Mouse (Mus musculus) neural tube, embryonic 10.5 days (tissue): ENCODE data around the gene Rhot2.

Experiments
- DNase-seq: peaks from one replicate; pipeline ENCODE4 v3.0.0-alpha.2; 2017; ENCODE audit warnings: low spot score; ENCODE audit errors: extremely low spot score

The Rhot2 gene

DNA sequence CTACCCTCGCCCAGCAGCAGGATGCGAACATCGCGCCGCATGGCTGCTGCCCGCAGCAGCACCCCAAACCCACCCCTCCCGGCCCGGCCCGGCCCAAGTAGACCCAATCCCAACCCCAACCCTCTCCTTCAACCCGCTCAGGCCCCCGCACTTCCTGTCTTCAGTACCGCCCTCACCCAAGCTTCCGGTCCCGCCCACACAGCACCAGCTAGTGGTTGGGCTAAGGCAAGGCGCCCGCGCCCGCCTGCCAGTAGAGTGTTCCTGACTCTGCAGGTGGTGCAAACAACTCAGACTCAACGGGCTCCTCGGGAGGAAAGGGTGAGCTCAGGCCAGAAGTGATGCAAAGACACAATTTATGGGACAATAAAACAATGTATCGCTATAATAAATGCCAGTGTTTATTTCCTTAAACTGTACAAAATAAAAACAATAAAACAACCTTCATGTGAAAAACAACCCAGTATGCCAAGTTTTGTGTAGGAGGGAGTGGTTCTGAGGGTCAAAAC is at the start of gene Rhot2:
TSS of gene Rhot2 (minus strand) at position 456 of the 506 bp plus-strand sequence.
- peak; percentile 94 for DNase-seq

DNA sequence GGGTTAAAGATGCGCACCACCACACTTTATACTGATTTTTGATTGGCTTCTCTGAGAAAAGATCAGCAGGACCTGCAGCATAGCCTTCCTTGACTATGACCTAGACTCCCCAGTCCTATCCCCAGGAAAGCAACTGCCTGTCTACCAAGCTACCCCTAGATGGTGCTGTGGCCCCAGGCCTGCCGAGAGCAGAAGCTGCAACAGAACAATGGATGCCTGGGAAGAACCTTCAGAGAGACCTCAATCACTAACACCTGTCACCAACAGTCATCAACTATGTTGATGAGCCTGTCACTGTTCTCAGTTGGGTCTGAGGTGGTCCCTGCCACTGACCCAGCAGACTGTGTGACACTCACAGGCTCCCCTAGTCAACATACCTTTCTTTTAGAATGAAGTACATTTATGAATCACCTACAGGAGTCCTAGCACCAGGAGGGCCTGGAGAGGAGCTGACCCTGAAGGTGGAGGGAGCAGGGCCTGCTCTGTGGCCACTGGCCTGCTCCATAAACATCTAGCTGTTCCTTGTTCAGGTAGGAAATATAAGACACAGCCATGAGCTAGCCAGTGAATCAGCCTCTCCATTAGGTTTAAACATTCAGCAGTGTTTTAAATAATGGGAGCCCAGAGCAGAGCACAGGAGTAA is 49.4 kb upstream of the Rhot2 start:
- DNase-seq: peak; percentile 63

DNA sequence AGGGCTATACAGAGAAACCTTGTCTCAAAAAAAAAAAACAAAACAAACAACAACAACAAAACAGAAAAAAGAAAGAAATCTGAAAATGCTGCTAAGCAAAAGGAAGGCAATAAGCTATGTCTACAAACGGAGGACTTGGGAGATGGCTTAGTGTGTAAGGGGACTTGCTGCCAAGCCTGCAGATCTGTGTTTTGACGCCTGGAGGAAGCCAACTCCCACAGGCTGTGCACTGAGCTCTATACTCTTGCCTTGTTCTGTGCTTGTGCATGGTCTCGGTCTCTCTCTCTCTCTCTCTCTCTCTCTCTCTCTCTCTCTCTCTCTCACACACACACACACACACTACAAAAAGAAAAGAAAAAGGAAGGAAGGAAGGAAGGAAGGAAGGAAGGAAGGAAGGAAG is 44.2 kb upstream of the Rhot2 start:
- DNase-seq: no peak

DNA sequence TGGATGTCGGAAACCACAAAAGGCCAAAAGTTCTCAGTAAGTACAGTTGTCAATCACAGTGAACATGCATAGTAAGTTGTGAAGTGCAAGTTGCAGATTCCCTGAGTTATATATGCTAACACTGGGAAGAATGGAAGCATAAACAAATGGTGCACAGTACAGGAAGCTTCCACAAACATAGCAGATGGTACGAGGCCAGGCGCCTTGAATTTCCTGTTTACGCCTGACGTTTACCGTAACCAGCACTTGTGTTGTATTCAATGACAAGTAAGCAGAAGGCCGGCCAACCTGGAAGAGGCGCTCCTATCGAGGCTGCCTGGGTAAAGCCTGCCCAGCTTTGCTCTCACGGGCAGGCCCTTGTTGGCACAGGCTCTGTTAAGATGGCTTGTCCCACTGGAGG is 42.8 kb upstream of the Rhot2 start:
- DNase-seq: no peak

DNA sequence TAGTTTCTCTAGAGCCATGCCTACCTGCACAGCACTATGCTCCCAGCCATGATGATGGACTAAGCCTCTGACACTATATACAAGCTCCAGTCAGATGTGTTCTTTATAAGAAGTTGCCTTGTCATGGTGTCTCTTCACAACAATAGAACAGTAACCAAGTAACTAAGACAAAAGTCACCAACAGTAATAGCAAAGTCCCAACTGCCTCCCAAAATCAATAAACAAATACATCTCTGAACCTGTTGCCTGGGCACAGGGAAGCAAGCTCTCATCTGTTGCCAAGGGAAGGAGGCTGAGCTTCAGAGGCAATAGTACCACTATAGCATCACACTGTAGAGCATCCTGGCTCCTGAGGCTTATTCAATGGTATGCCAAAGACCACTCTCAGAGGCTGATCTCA is 42.2 kb upstream of the Rhot2 start:
- DNase-seq: no peak

DNA sequence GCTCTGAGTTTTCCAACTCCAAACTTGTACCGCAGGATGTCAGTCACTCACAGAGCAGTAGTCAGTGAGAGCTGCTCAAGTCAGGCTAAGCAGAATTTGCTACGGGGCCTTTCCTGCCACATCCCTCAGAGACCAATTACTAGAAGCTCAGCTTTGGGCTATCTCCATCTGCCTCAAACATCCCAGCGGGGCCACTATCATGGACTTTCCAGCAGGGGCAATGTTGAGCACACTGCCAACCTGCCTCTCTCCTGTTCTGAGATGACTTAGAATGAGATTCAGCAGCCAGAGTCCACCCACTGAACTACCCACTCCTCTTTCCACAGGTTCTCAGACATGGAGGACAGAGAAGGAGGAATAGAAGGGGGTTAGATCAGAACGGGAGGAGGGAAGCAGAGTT is 41.0 kb upstream of the Rhot2 start:
- DNase-seq: no peak

DNA sequence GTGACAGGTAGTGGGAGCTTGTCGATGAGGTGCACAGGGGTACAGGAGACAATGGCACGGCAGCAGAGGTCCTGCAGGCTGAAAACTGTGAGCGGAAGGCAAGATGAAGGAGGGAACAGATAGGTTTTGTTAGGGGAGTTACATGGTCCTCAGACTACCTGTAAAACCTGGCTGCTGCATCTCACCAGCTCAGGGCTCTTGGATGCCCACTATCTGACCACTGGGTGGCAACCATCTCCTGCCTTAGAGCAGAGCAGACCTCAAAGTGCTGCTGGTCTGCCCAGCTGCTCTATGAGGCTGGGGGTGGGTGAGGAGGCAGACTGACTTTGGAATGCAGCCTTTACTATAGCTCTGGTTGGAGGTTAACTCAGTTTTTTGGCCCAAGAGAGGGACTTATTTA is 39.2 kb upstream of the Rhot2 start:
- DNase-seq: no peak

DNA sequence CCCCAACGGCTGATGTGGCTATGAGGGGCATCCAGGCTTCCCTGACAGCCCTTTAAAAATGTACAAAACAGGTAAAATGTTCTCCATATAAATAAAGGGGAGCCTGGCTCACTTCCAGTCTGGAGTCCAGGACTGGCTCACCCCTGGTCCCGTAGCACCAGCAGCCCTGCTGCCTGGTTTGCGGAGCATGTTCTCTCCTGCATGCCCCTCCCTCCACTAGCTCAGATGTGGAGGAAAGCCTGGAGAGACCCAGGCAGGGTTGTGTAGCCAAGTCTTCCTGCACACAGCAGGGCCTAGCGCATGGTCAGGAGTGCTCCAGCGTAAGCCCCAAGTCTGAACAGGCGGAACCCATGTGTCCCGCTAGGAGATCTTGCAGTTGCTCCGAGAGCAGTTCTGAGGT is 38.6 kb upstream of the Rhot2 start:
- no peak for DNase-seq

DNA sequence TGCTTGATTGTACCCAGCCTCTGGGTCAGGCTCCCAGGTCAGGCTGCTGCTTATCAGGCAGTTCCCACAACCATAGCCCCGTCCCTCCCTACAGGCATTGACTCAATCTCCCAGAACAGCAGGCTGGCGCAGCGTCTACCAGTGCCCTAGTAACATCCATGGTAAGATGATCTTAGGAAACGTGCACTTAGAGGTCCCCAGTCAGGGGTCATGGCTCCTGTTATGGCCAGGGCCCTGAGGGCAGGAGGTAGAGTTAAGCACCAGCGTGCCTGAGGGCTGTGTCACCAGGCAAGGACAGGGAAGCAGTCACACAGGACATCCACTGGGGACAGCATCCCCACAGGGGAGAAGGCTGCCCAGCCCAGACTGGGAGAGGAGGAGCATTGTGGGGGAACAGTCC is 37.7 kb upstream of the Rhot2 start:
- DNase-seq: peak; percentile 43

DNA sequence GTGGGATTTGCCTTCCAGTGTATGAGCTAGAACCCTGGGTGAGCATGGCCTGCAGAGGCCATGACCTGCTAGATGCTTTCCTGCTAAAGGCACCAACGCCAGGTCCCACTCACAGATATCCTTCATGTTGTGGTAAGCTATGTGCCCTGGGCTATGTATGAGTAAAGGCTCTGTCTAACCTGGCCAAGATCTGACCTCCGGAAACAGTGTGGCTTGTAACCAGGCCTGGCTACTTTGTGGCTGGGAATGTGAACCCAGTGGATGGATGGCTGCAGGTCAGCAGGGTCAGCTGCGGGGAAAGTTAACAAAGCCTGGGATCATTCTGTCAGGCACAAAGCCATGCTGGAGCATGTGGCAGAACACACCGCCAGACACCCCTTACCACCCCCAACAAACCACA is 37.0 kb upstream of the Rhot2 start:
- DNase-seq: peak; percentile 68

DNA sequence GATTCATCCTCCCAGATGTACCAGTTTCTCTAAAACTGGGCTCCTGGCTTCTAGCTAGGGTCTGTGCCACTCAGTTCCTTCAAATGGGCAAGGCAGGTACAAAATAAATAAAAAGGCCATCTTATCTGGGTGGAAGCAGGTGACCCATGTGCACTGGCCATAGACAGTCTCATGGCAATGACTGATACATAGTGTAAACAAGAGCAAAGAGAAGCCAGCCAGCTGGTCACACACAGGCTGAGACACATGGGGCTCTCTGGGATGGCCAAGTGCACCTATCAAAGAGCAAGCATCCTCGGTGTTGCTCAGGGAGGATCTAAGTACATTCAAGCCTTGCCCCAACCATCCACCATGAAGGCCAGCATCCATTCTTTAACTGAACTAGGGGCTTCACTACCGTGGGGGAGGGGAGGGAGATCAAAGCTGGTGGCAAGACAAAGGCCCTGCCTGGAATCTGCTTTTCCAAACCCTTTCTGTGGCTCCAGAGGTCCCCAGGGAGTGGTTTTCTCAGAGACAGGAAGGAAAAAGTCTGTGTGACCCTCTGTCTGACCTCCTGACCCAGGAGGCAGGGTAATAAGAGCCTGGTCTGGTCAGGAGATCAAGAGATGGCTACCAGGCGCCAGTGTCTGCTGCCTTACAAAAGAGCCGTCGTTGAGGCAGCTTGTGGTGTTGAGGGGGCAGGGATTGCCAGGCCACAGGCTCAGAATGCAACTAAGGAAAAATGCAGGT is 36.4 kb upstream of the Rhot2 start:
- DNase-seq: peak; percentile 76

DNA sequence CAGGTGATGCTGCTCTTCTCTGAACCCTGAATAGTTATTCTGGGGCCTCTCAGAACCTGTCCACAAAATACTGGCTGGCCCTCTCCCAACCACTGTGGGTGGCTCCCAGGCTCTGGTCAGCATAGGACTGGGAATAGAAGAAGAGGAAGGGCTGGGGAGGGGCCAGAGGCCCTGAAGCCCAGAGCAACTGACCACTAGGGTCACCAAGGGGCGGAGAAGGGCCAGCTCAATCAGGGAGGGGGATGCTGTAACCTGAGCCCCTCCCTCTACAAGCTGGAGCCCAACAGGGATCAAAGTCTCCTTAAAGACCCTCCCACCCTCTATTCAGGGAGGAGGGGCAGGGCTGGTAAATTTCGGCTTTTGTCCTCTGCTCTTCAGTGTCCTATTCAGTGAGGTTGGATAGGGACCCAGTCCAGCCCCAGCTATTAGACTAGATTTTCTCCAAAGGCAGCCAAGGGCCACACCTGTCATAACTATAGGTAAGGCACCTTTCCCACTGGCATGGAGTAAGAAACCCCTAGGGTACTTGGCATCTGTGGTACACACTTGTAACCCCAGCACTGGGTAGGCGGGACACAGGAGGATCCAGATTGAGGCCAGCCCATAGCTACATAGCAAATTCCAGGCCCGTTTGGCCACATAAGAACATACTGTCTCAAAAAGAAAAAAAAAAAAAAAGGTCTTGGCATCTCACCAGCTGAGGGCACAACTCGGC is 35.7 kb upstream of the Rhot2 start, which contains the start of gene Wfikkn1:
TSS of gene Wfikkn1 (minus strand) at position 663 of the 715 bp plus-strand sequence.
- DNase-seq: peak; percentile 52

DNA sequence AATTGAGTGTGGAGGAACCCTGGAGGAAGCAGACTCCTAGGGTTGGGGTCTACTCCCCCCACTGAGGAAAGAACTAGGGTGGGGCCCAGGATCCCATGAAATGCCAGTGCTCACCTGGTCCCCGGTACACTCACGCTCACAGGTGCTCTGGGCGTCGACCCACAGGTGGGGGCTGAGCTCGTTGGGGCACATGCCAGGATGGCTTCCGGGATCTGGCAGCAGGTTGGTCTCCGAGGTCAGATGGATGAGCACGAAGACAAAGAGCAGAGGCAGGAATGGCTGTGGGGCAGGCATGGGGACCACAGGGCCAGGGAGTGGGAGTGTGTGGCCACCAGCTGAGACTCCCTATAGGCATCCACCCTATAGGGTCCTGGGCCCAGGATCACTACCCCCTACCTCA is 35.1 kb upstream of the Rhot2 start:
- DNase-seq: no peak

DNA sequence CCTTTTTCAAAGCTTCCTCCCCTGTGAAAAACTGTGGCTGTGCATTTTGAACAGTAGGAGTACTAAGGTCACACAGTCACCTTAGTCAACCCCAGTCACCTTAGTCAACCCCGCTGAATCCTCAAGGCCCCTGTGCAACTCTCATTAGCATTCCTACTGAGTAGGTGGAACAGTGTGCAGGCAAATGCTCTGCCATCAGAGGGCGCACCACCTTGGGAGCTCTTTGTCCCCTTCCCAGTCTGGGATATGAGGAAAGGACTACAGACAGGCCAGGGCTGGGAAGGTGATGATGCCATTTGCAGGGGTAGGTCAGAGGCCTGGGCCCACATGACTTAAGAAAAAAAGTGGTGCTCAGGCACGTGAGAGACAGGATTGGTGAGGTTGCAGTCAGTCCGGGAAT is 34.6 kb upstream of the Rhot2 start:
- no peak for DNase-seq

DNA sequence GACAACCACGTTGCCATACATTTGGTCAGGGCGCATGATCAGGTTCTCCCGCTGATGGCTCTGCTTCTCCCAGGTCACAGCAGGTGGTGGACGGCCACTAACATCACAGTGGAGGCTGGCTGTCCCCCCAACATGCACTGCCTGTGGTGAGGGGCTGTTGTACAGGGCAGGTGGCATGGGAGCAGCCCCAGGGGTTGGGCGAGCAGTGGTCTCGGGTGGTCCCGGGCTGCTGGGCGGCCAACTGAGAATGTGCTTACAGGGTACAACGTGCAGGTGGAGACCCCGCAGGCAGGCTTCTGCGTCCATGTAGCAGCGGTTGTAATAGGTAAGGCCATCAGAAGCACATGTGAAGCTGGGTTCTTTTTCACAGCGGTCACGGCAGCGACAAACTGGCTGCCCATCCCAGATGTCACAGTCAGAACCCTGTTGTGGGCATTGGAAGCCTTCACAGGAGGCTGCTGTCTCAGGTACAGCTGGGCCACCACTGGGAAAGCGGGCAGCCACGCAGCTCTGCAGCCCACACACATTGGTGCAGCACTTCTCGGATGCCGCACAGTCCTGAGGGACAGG is 34.0 kb upstream of the Rhot2 start:
- DNase-seq: no peak

DNA sequence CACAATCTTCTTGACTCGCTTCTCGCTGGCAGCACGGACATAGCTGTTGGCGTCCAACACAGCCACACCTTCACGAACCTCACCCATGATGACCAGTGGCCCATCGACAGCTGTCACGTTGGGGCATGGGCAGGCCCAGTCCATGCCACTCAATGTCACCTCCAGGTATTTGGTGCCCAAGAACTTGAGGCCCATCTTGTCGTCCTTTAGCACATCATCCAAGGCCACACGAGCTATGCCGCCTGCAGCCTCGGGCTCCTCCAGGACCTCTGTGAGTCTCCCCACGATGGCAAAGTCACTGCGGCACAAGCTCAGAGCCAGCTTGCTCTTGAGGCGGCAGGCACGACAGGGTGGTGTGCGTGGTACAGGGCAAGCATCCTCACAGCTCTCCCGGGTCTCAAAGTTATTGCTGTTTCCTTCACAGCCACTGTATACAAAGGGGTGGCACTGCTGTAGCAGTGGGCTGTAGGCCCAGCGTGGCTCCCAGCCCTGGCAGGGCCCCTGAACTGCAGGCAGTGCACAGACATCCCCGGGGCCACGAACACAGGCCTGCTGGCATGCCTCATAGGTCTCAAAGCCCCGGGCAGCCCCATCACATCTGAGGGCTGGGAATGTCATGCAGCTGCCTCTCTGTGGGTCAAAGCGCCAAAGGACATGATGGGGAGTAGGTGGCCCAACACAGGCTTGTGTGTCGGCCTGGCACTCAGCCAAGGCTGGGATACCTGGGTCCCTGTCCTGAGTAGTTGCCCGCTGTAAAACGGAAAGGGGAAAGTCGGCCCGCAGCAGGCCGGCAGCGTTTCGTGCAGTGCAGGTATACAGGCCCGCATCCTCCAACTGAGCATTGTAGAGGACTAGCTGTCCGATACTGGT is 33.3 kb upstream of the Rhot2 start:
- no peak for DNase-seq

DNA sequence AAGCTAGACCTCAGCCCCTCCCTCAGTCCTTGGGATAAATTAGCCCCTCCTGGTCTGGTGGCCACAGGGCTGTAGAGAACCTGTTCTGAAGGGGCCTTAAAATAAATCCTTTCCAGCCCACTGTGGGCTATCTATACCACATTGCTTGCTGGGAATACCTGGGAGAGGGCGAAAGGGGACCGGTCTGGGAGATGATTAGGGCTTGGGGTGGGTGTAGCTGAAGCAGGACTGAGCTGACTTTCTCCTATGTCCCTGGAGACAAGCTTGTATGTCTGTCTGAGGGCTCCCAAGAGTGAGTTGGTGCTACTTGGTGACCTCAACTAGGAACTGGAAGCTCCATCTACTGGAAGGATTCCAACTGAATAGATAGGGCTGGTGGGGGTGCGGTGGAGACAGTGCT is 32.4 kb upstream of the Rhot2 start:
- no peak for DNase-seq

DNA sequence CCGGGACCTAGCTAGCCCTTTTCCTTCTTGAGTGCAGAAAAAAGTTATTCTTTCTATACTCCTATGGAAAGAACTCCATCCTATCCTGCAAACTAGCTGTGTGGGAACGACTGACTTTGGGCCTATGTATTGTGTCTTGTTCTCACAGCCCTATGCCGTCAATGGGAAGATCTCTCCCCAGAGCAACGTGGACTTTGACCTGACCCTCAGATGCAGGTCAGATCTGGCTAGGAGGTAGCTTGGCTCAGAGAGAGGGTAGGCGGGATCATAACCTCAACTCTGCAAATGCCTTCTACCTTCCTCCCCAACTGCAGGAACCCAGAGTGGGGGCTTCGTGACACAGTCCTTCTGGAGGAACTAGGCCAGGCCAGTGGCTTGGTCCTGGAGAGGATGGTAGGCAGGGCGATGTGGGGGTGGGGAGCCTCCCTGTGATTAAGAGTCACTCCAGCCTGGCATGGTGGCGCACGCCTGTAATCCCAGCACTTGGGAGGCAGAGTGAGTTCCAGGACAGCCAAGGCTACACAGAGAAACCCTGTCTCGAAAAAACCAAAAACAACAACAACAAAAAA is 31.8 kb upstream of the Rhot2 start:
- no peak for DNase-seq

DNA sequence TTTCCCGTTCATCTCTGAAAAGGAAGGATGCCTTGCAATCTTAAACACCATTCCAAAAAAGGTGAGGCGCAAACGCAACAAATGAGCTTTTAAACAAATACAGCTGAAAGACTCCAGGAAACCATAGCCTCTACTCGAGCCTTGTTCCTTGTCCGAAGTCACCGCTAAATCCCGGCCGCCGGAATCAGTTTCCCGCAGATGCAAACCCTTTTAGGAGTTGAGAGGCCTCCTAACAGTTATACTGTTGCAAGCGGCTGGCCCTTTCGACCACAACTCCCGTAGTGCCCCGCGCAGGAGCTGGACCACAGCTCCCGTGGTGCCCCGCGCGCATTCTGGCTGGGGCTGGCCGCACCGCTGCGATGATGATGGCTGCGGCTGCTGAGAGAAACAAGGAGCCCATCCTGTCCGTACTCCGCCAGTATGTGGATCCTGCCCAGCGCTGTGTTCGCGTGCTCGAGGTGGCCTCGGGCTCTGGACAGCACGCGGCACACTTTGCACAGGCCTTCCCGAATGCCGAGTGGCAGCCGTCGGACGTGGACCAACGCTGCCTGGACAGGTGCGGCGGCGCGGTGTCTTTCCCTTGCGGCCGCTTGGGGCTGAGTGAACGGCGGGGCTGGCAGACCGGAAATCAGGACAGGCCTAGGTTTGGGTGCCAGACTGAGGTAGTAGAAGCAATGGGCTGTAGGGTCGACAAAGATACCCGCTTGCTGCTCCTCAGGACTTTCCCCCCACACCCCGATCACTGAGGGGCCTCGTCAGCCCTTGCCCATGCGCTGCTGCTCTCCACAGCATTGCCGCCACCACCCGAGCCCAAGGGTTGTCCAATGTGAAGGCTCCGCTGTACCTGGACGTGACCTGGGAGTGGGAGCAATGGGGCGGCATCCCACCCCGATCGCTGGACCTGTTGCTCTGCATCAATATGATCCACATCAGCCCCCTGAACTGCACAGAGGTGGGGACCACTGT is 30.8 kb upstream of the Rhot2 start:
- peak; percentile 90 for DNase-seq
